Mouse (Mus musculus) heart, adult 2 months (tissue): ENCODE data around the gene Hoga1. TPM values are rescaled to one million over a fixed set of nuclear protein-coding genes. Genes with fewer than 3 reads are reported as not detected.

ENCODE experiments used
- DNase-seq, 2 experiments: peaks; one replicate each; pipeline ENCODE4 v3.0.0; 2021
- H3K27ac ChIP-seq: fragments of 200-600 bp; 2 replicates; pipeline ENCODE4 v1.8.1; 2022
- H3K27me3 ChIP-seq: fragments of 200-500 bp; 2 replicates; pipeline ENCODE4 v1.6.1; 2012; ENCODE audit warnings: mild to moderate bottlenecking, low read length, inconsistent platforms, mixed read lengths; ENCODE audit not compliant: control insufficient read depth, insufficient read depth
- H3K36me3 ChIP-seq: fragments of 200-500 bp; 2 replicates; pipeline ENCODE4 v1.6.1; 2012; ENCODE audit warnings: low read length, inconsistent platforms; ENCODE audit not compliant: control insufficient read depth, insufficient read depth
- H3K4me1 ChIP-seq: fragments of 200-500 bp; 2 replicates; pipeline ENCODE4 v1.6.1; 2011; ENCODE audit warnings: low read length; ENCODE audit not compliant: control insufficient read depth, insufficient read depth
- H3K4me3 ChIP-seq: fragments of 200-600 bp; 2 replicates; pipeline ENCODE4 v1.8.1; 2022
- H3K79me2 ChIP-seq: fragments of 200-500 bp; replicated peaks from 2 replicates; pipeline ENCODE4 v1.6.1; 2012; ENCODE audit warnings: mild to moderate bottlenecking, inconsistent platforms, low read length, moderate library complexity, mixed read lengths; ENCODE audit not compliant: control insufficient read depth, insufficient read depth
- H3K9ac ChIP-seq: fragments of 200-500 bp; 2 replicates; pipeline ENCODE4 v1.6.1; 2012; ENCODE audit warnings: low read depth, mild to moderate bottlenecking, control low read depth, inconsistent platforms, low read length, mixed read lengths
- CTCF ChIP-seq: fragments of 200-600 bp; IDR thresholded peaks from 2 replicates; pipeline ENCODE4 v1.8.1; 2022; ENCODE audit warnings: antibody characterized with exemption, mild to moderate bottlenecking, moderate library complexity
- EP300 ChIP-seq: fragments of 200-500 bp; IDR thresholded peaks from 2 replicates; pipeline ENCODE4 v1.6.1; 2011; ENCODE audit warnings: low read depth, low read length, control low read depth; ENCODE audit not compliant: insufficient read depth
- POLR2A ChIP-seq: fragments of 200-500 bp; IDR thresholded peaks from 2 replicates; pipeline ENCODE4 v1.6.1; 2011; ENCODE audit warnings: mild to moderate bottlenecking, low read depth, low read length, control low read depth; ENCODE audit not compliant: insufficient read depth
- WGBS: fragments of 180-500 bp; shearing (Covaris S2); methylation state at CpG from one replicate; pipeline ENCODE4 v1.1.7; 2018; 5-methylcytosine and 5-hydroxymethylcytosine counted together
- intact Hi-C: fragments of 180-260 bp; cut with DNase I; formaldehyde crosslinking; loops from one replicate; pipeline ENCODE4 v1.15.1; 2025
- polyA plus RNA-seq: library from polyadenylated mRNA; depleted of rRNA; stranded (reverse); fragments of >200 nt; gene quantifications from 2 replicates; pipeline ENCODE4 v1.2.3, GENCODE M21; 2012; rRNA removed
- total RNA-seq, 2 experiments: library from RNA; stranded (reverse); gene quantifications; 2 replicates each; pipeline ENCODE4 v1.2.3; 2021

Gene Hoga1
- total and polyA plus RNA-seq, 3 experiments, result 1.4 to 2.3 (median 1.6) TPM

- Histone ChIP-seq H3K27me3 (no peaks in the 10 kb centered on the region), H3K4me1 (no peaks in the 10 kb centered on the region; the same call in 1 of the 2 replicates), H3K27ac (no peak overlapping the region), H3K36me3 (no peaks in the 10 kb centered on the region), H3K79me2 (0 out of 2 replicates have a peak, but pooled peaks cover 2% of the 10 kb centered on the region), H3K4me3 (no peak overlapping the region), H3K9ac (no peak overlapping the region)
- WGBS, result 64% methylated on average over 3 of the region's 3 CpGs
- no peak for DNase-seq
- intact Hi-C loops, result no loop called here
- TF ChIP-seq EP300 (no peak), POLR2A (no peak), CTCF (no peak)
These were observed 54.0 kb downstream of the Hoga1 start for GRCm38 (mm10) chr19:42099406-42099805.

GRCm38 (mm10) chr19:42104681-42105080, 59.3 kb downstream of the Hoga1 start:
- 0 out of 2 replicates have a peak, but pooled peaks cover 2% of the 10 kb centered on the region for H3K79me2 ChIP-seq
- intact Hi-C loops, result no loop called here
- TF ChIP-seq CTCF (no peak), POLR2A (no peak), EP300 (no peak)
- H3K9ac ChIP-seq, result no peak overlapping the region
- no peak for DNase-seq
- H3K4me3 ChIP-seq, result no peak overlapping the region
- no peak overlapping the region for H3K27ac ChIP-seq
- H3K27me3 ChIP-seq, result no peaks in the 10 kb centered on the region
- no peaks in the 10 kb centered on the region; the same call in 1 of the 2 replicates for H3K4me1 ChIP-seq
- WGBS, result 94% methylated on average over 9 of the region's 9 CpGs
- H3K36me3 ChIP-seq, result no peaks in the 10 kb centered on the region

DNA sequence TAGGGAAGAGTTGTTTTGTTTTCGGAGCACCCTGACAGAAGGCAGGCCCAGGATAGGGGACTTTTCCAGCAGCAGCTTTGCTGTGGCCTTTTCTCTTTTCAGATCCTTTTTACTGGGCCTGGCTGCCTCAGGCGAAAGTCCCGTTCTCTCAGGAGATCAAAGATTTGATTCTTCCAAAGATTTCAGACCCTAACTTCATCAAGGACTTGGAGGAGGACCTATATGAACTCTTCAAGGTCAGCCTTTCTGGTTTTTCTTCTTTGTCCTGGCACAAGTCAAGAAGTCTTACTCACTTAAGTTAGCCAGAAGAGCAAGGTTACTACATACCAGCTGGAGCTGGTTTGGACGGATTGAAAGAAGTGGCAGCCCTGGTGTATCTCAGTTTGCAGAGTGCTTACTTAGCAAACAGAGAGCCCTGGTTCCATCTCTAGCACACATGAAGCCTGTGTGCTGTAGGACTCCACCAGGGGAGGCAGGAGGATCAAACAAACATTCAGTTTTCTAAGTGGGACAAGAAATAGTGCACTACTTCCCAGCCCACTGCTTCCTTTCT, 70.4 kb downstream of the Hoga1 start:
- Histone ChIP-seq H3K27ac (no peak overlapping the region), H3K27me3 (no peaks in the 10 kb centered on the region), H3K36me3 (no peaks in the 10 kb centered on the region), H3K4me3 (no peak overlapping the region), H3K4me1 (no peaks in the 10 kb centered on the region), H3K9ac (no peak overlapping the region), H3K79me2 (no peaks in the 10 kb centered on the region)
- WGBS, result 89% methylated on average over 4 of the region's 4 CpGs
- TF ChIP-seq POLR2A, result no peak
- TF ChIP-seq CTCF, result no peak
- TF ChIP-seq EP300, result no peak
- intact Hi-C loops, result no loop called here
- DNase-seq, result no peak

DNA sequence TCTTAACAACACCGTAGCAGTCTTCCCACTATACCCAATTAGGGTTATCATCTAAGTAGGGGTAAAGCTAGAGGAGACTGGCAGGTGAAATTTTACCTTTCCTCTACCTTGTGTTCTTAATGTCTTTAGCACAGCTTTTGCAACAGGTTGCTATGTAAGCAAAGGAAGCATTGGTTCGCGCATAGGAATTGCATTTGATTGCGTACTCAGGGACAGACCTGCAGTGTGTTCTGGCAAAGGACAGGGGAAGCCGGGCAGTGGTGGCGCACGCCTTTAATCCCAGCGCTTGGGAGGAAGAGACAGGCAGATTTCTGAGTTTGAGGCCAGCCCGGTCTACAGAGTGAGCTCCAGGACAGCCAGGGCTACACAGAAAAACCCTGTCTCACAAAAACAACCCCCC, 72.7 kb downstream of the Hoga1 start:
- WGBS, result 96% methylated on average over 9 of the region's 9 CpGs
- no peak overlapping the region for H3K27ac ChIP-seq
- TF ChIP-seq EP300 (no peak), CTCF (no peak), POLR2A (no peak)
- no peak overlapping the region for H3K4me3 ChIP-seq
- no peak overlapping the region for H3K9ac ChIP-seq
- H3K4me1 ChIP-seq, result no peaks in the 10 kb centered on the region
- no peak for DNase-seq
- no peaks in the 10 kb centered on the region for H3K27me3 ChIP-seq
- no peaks in the 10 kb centered on the region for H3K36me3 ChIP-seq
- intact Hi-C loops, result no loop called here
- no peaks in the 10 kb centered on the region for H3K79me2 ChIP-seq

GRCm38 (mm10) chr19:42118596-42118995, 73.2 kb downstream of the Hoga1 start:
- WGBS, result 80% methylated on average over 5 of the region's 5 CpGs
- Histone ChIP-seq H3K4me1 (no peaks in the 10 kb centered on the region), H3K4me3 (no peak overlapping the region), H3K36me3 (no peaks in the 10 kb centered on the region), H3K79me2 (no peaks in the 10 kb centered on the region), H3K9ac (no peak overlapping the region), H3K27ac (no peak overlapping the region), H3K27me3 (no peaks in the 10 kb centered on the region)
- DNase-seq, result no peak
- TF ChIP-seq EP300, result no peak
- TF ChIP-seq POLR2A, result no peak
- no peak for TF ChIP-seq CTCF
- intact Hi-C loops, result no loop called here

DNA sequence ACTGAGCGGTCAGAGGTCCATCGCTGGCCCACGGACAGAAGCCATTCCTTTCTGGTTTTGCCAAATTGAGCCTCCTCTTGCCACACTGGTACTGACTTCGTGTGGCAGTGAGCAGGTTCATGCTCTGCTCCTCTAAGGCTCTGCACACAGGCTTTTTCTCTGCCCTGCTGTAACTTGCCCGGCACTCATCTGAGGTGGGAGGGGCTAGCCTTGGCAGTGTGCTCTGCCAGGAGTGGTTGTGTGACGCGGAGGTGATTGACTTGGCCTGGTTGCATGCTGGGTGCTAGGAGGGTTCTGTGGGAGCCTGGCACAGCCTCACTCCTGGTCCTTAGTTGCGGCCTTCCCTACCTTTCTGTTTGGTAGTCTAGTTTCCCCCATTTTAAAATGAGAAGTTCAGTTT, 75.0 kb downstream of the Hoga1 start:
- TF ChIP-seq CTCF, result no peak
- TF ChIP-seq POLR2A, result no peak
- TF ChIP-seq EP300, result no peak
- no peaks in the 10 kb centered on the region; the same call in 1 of the 2 replicates for H3K4me1 ChIP-seq

More for the DNA sequence above, 75.0 kb downstream of the Hoga1 start:
- DNase-seq, result no peak
- no peak overlapping the region for H3K27ac ChIP-seq
- H3K79me2 ChIP-seq, result no peaks in the 10 kb centered on the region
- H3K9ac ChIP-seq, result no peak overlapping the region
- H3K4me3 ChIP-seq, result no peak overlapping the region
- 80% methylated on average over 8 of the region's 8 CpGs for WGBS
- intact Hi-C loops, result no loop called here
- H3K27me3 ChIP-seq, result no peaks in the 10 kb centered on the region
- H3K36me3 ChIP-seq, result no peaks in the 10 kb centered on the region

Other genes with a start within 250 kb of the Hoga1 start
- 1 to 10 TPM; 1.7 to 2.0 TPM for gene Arhgap19, start 243.6 kb upstream of the Hoga1 start, total RNA-seq
- gene Arhgap19, start 243.6 kb upstream of the Hoga1 start, polyA plus RNA-seq, result 1.4 and 2.1 TPM in 2 replicates
- 1 to 10 TPM; 2.5 to 3.9 TPM for gene Frat1, start 215.6 kb upstream of the Hoga1 start, total RNA-seq
- 1.3 TPM in 2 replicates for gene Frat1, start 215.6 kb upstream of the Hoga1 start, polyA plus RNA-seq
- gene Frat2, start 197.5 kb upstream of the Hoga1 start, total RNA-seq, result 1 to 10 TPM; 2.7 to 4.9 TPM
- 1.4 and 1.7 TPM in 2 replicates for gene Frat2, start 197.5 kb upstream of the Hoga1 start, polyA plus RNA-seq
- 10 to 100 TPM; 13.7 to 17.4 TPM for gene Rrp12, start 149.4 kb upstream of the Hoga1 start, total RNA-seq
- gene Rrp12, start 149.4 kb upstream of the Hoga1 start, polyA plus RNA-seq, result 6.6 and 6.9 TPM in 2 replicates
- gene Pgam1, start 133.7 kb upstream of the Hoga1 start, total RNA-seq, result 100 to 1,000 TPM; 122 to 135 TPM
- gene Pgam1, start 133.7 kb upstream of the Hoga1 start, polyA plus RNA-seq, result 111 and 162 TPM in 2 replicates
- gene Exosc1, start 112.2 kb upstream of the Hoga1 start, total RNA-seq, result 10 to 100 TPM; 13.2 to 13.9 TPM
- gene Exosc1, start 112.2 kb upstream of the Hoga1 start, polyA plus RNA-seq, result 9.8 and 9.9 TPM in 2 replicates
- 10 to 100 TPM; 12.3 to 14.6 TPM for gene Zdhhc16, start 112.1 kb upstream of the Hoga1 start, total RNA-seq
- gene Zdhhc16, start 112.1 kb upstream of the Hoga1 start, polyA plus RNA-seq, result 40.3 and 53.3 TPM in 2 replicates
- gene Mms19, start 64.5 kb upstream of the Hoga1 start, total RNA-seq, result 10 to 100 TPM; 14.2 to 17.9 TPM
- 35.4 and 48.4 TPM in 2 replicates for gene Mms19, start 64.5 kb upstream of the Hoga1 start, polyA plus RNA-seq
- gene Ubtd1, start 63.8 kb upstream of the Hoga1 start, total RNA-seq, result 10 to 100 TPM; 21.4 to 22.7 TPM
- gene Ubtd1, start 63.8 kb upstream of the Hoga1 start, polyA plus RNA-seq, result 27.3 and 37.3 TPM in 2 replicates
- under 1 TPM; 0.20 to 0.42 TPM for gene Ankrd2, start 9.6 kb upstream of the Hoga1 start, total RNA-seq
- not detected in 2 replicates for gene Ankrd2, start 9.6 kb upstream of the Hoga1 start, polyA plus RNA-seq
- under 1 TPM in 1 of 2 experiments, not detected in 1; 0.23 TPM for gene 4933411K16Rik, start 6.6 kb downstream of the Hoga1 start, total RNA-seq
- 0.41 and 0.73 TPM in 2 replicates for gene 4933411K16Rik, start 6.6 kb downstream of the Hoga1 start, polyA plus RNA-seq
- 1 to 10 TPM; 2.3 to 2.5 TPM for gene Morn4, start 40.7 kb downstream of the Hoga1 start, total RNA-seq
- 5.0 and 5.5 TPM in 2 replicates for gene Morn4, start 40.7 kb downstream of the Hoga1 start, polyA plus RNA-seq
- 10 to 100 TPM; 18.2 to 21.3 TPM for gene Pi4k2a, start 44.9 kb downstream of the Hoga1 start, total RNA-seq
- gene Pi4k2a, start 44.9 kb downstream of the Hoga1 start, polyA plus RNA-seq, result 15.1 and 21.4 TPM in 2 replicates
- gene Avpi1, start 83.4 kb downstream of the Hoga1 start, total RNA-seq, result 10 to 100 TPM; 10.0 to 14.4 TPM
- gene Avpi1, start 83.4 kb downstream of the Hoga1 start, polyA plus RNA-seq, result 9.9 and 13.1 TPM in 2 replicates
- gene Marveld1, start 101.8 kb downstream of the Hoga1 start, total RNA-seq, result 10 to 100 TPM; 21.1 to 21.9 TPM
- gene Marveld1, start 101.8 kb downstream of the Hoga1 start, polyA plus RNA-seq, result 55.0 and 61.4 TPM in 2 replicates
- 10 to 100 TPM; 20.2 to 20.3 TPM for gene Zfyve27, start 118.3 kb downstream of the Hoga1 start, total RNA-seq
- 27.6 and 33.6 TPM in 2 replicates for gene Zfyve27, start 118.3 kb downstream of the Hoga1 start, polyA plus RNA-seq
- gene Sfrp5, start 156.6 kb downstream of the Hoga1 start, total RNA-seq, result 1 to 10 TPM; 4.7 to 5.9 TPM
- gene Sfrp5, start 156.6 kb downstream of the Hoga1 start, polyA plus RNA-seq, result 11.6 and 19.0 TPM in 2 replicates
- under 1 TPM; 0.50 to 0.75 TPM for gene Golga7b, start 202.0 kb downstream of the Hoga1 start, total RNA-seq
- 1.0 and 1.1 TPM in 2 replicates for gene Golga7b, start 202.0 kb downstream of the Hoga1 start, polyA plus RNA-seq